Mouse (Mus musculus) thymus, adult 2 months (tissue): ENCODE measurements around the gene Rhot1. TPM values are rescaled to one million over a fixed set of nuclear protein-coding genes. Genes with fewer than 3 reads are reported as not detected.

ENCODE experiments used
- DNase-seq: peaks from one replicate; pipeline ENCODE4 v3.0.0; 2021
- H3K27ac ChIP-seq: fragments of 200-500 bp; 2 replicates; pipeline ENCODE4 v1.5.1; 2012; ENCODE audit warnings: low read length, control low read depth; ENCODE audit not compliant: control insufficient read depth, insufficient read depth
- H3K27me3 ChIP-seq: fragments of 200-500 bp; 2 replicates; pipeline ENCODE4 v1.6.1; 2012; ENCODE audit warnings: mild to moderate bottlenecking, low read length, moderate library complexity, mixed read lengths; ENCODE audit not compliant: control insufficient read depth, insufficient read depth
- H3K36me3 ChIP-seq: fragments of 200-500 bp; 2 replicates; pipeline ENCODE4 v1.6.1; 2012; ENCODE audit warnings: mild to moderate bottlenecking, low read length, moderate library complexity; ENCODE audit not compliant: control insufficient read depth, insufficient read depth
- H3K4me1 ChIP-seq: fragments of 200-500 bp; replicated peaks from 2 replicates; pipeline ENCODE4 v1.6.1; 2012; ENCODE audit warnings: low read length; ENCODE audit not compliant: control insufficient read depth, insufficient read depth
- H3K4me3 ChIP-seq: fragments of 200-500 bp; 2 replicates; pipeline ENCODE4 v1.5.1; 2012; ENCODE audit warnings: mild to moderate bottlenecking, low read length, control low read depth, moderate library complexity; ENCODE audit not compliant: control insufficient read depth, insufficient read depth
- CTCF ChIP-seq: fragments of 200-500 bp; IDR thresholded peaks from 2 replicates; pipeline ENCODE4 v1.5.1; 2012; ENCODE audit warnings: mild to moderate bottlenecking, control low read depth, low read length, moderate library complexity, borderline replicate concordance; ENCODE audit not compliant: control insufficient read depth, poor library complexity, insufficient read depth; ENCODE audit errors: extremely low read depth
- POLR2A ChIP-seq: fragments of 200-500 bp; IDR thresholded peaks from 2 replicates; pipeline ENCODE4 v1.6.1; 2012; ENCODE audit warnings: mild to moderate bottlenecking, low read length, control low read depth, moderate library complexity; ENCODE audit not compliant: control insufficient read depth, poor library complexity, insufficient read depth; ENCODE audit errors: extremely low read depth
- WGBS: fragments of 180-500 bp; shearing (Covaris S2); methylation state at CpG from one replicate; pipeline ENCODE4 v1.1.7; 2018; 5-methylcytosine and 5-hydroxymethylcytosine counted together
- polyA plus RNA-seq: library from polyadenylated mRNA; depleted of rRNA; stranded (reverse); fragments of >200 nt; gene quantifications from 2 replicates; pipeline ENCODE4 v1.2.3, GENCODE M21; 2012

Rhot1 gene
- polyA plus RNA-seq, 1 experiment, result 13.7 TPM

GRCm38 (mm10) chr11:80278054-80278453, 69.2 kb downstream of the Rhot1 start:
- WGBS, result 93% methylated on average over 2 of the region's 2 CpGs
- H3K4me1 ChIP-seq, result no peaks in the 10 kb centered on the region
- H3K27me3 ChIP-seq, result no peaks in the 10 kb centered on the region
- H3K4me3 ChIP-seq, result no peak overlapping the region
- no peaks in the 10 kb centered on the region for H3K36me3 ChIP-seq
- no peak for DNase-seq
- TF ChIP-seq POLR2A (no peak), CTCF (no peak)
- H3K27ac ChIP-seq, result no peak overlapping the region

- WGBS, result 93% methylated on average over 3 of the region's 3 CpGs
- DNase-seq, result no peak
These were observed 75.0 kb downstream of the Rhot1 start for GRCm38 (mm10) chr11:80283786-80284185.

GRCm38 (mm10) chr11:80284641-80285040, 75.8 kb downstream of the Rhot1 start:
- TF ChIP-seq POLR2A, result no peak
- TF ChIP-seq CTCF, result no peak
- H3K4me1 ChIP-seq, result no peaks in the 10 kb centered on the region; the same call in 1 of the 2 replicates
- H3K27me3 ChIP-seq, result no peaks in the 10 kb centered on the region
- DNase-seq, result no peak
- WGBS, result 79% methylated on average over 6 of the region's 6 CpGs
- no peaks in the 10 kb centered on the region for H3K36me3 ChIP-seq
- no peak overlapping the region for H3K27ac ChIP-seq
- H3K4me3 ChIP-seq, result no peak overlapping the region

More at GRCm38 (mm10) chr11:80283786-80284185, 75.0 kb downstream of the Rhot1 start:
- Histone ChIP-seq H3K27me3 (no peaks in the 10 kb centered on the region), H3K36me3 (no peaks in the 10 kb centered on the region), H3K4me1 (no peaks in the 10 kb centered on the region), H3K27ac (no peak overlapping the region), H3K4me3 (no peak overlapping the region)
- TF ChIP-seq CTCF (no peak), POLR2A (no peak)

GRCm38 (mm10) chr11:80287150-80287549, 78.3 kb downstream of the Rhot1 start:
- Histone ChIP-seq H3K4me1 (no peaks in the 10 kb centered on the region; the same call in 1 of the 2 replicates), H3K4me3 (no peak overlapping the region), H3K27me3 (no peaks in the 10 kb centered on the region), H3K36me3 (no peaks in the 10 kb centered on the region), H3K27ac (no peak overlapping the region)
- peak; percentile 76 for DNase-seq
- 13% methylated on average over 5 of the region's 5 CpGs for WGBS
- peak; percentile 64; the same call in 1 of the 2 replicates for TF ChIP-seq CTCF
- no peak for TF ChIP-seq POLR2A

- H3K4me3 ChIP-seq, result no peak overlapping the region
- no peak overlapping the region for H3K27ac ChIP-seq
- DNase-seq, result peak; percentile 36
- H3K36me3 ChIP-seq, result no peaks in the 10 kb centered on the region
- no peak for TF ChIP-seq POLR2A
- TF ChIP-seq CTCF, result no peak
- no peaks in the 10 kb centered on the region for H3K27me3 ChIP-seq
- WGBS, result 4% methylated on average over 23 of the region's 23 CpGs
- H3K4me1 ChIP-seq, result no peaks in the 10 kb centered on the region; the same call in 1 of the 2 replicates
These were observed 81.1 kb downstream of the Rhot1 start for GRCm38 (mm10) chr11:80289701-80290445.

GRCm38 (mm10) chr11:80291004-80291403, 82.2 kb downstream of the Rhot1 start:
- no peaks in the 10 kb centered on the region for H3K36me3 ChIP-seq
- 85% methylated on average over 2 of the region's 2 CpGs for WGBS

More at GRCm38 (mm10) chr11:80291004-80291403, 82.2 kb downstream of the Rhot1 start:
- no peak for DNase-seq
- H3K4me3 ChIP-seq, result no peak overlapping the region
- no peaks in the 10 kb centered on the region for H3K27me3 ChIP-seq
- no peak overlapping the region for H3K27ac ChIP-seq
- no peaks in the 10 kb centered on the region; the same call in 1 of the 2 replicates for H3K4me1 ChIP-seq
- TF ChIP-seq CTCF, result no peak
- no peak for TF ChIP-seq POLR2A
